Mouse (Mus musculus): ENCODE data around the gene Ssc4d. TPM values are rescaled to one million over a fixed set of nuclear protein-coding genes. Genes with fewer than 3 reads are reported as not detected.

Ssc4d gene
- polyA plus RNA-seq, 1 experiment from 2014 or later, result 3.4 TPM

DNA sequence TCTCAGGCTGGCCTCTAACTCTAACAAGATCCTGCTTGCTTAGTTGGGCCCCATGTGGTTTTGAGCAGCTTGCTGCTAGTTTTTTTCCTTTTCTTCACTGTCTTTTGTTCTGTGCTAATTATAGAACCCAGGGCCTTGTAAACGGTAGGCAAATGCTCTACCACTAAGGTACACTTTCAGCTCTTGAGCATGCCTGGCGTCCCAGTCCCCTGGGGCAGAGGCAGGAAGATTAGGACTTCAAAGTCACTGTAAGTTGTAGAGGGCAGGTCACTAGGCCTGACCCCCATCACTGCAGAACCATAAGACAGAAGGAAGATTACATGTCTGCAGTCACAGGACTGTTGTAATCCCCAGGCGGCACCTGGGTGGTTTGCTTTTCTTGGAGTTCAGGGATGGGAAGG lies 28.4 kb upstream of the Ssc4d start:
- peaks cover 10% of the 10 kb centered on the region for H3K36me3 ChIP-seq (ENCODE audit: control insufficient read depth, insufficient read depth, low read length)
- no peak overlapping the region for H3K4me2 ChIP-seq (ENCODE audit: low read length)
- no peaks in the 10 kb centered on the region; the same call in 1 of the 2 replicates for H3K9me3 ChIP-seq (ENCODE audit: control insufficient read depth, low read length)
- no peak overlapping the region for H3K9ac ChIP-seq (ENCODE audit: low read depth, low read length)
- H3K4me3 ChIP-seq (ENCODE audit: low read length), result no peak overlapping the region
- ATAC-seq, result no peak
- no peak overlapping the region for H3K27ac ChIP-seq (ENCODE audit: low read depth, low read length)
- no peaks in the 10 kb centered on the region for H3K4me1 ChIP-seq (ENCODE audit: control insufficient read depth, insufficient read depth, low read depth, low read length)
- H3K27me3 ChIP-seq (replicated peaks; ENCODE audit: control insufficient read depth, insufficient read depth, low read length), result no peaks in the 10 kb centered on the region
- WGBS, result 56% methylated on average over 3 of the region's 3 CpGs

GRCm38 (mm10) chr5:136002325-136002724 lies 28.0 kb upstream of the Ssc4d start:
- no peak overlapping the region for H3K27ac ChIP-seq (ENCODE audit: low read depth, low read length)

DNA sequence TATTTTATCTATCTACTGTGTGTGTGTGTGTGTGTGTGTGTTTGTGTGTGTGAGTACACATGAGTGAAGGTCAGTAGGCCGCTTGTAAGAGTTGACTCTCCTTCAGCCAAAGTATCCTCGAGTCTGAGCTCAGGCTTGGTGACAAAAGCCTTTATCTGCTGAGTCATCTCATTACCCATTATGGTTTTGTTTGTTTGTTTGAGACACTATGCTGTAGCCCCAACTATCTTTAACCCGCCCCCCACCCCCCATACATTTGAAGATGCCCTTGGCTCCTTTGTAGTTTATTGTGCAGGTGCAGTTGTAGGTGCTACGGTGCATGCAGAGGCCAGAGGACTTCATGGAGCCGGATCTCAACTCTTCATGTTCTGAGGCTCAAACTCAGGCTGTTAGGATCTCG lies 26.9 kb upstream of the Ssc4d start:
- H3K4me1 ChIP-seq (ENCODE audit: control insufficient read depth, insufficient read depth, low read depth, low read length), result peaks cover 2% of the 10 kb centered on the region; the same call in 1 of the 2 replicates
- no peak for ATAC-seq
- H3K9ac ChIP-seq (ENCODE audit: low read depth, low read length), result no peak overlapping the region
- no peak overlapping the region for H3K4me3 ChIP-seq (ENCODE audit: low read length)
- H3K27ac ChIP-seq (ENCODE audit: low read depth, low read length), result no peak overlapping the region
- no peaks in the 10 kb centered on the region; the same call in 1 of the 2 replicates for H3K9me3 ChIP-seq (ENCODE audit: control insufficient read depth, low read length)
- H3K4me2 ChIP-seq (ENCODE audit: low read length), result no peak overlapping the region
- 93% methylated on average over 6 of the region's 6 CpGs for WGBS
- H3K27me3 ChIP-seq (replicated peaks; ENCODE audit: control insufficient read depth, insufficient read depth, low read length), result no peaks in the 10 kb centered on the region
- H3K36me3 ChIP-seq (ENCODE audit: control insufficient read depth, insufficient read depth, low read length), result peaks cover 14% of the 10 kb centered on the region

More at GRCm38 (mm10) chr5:136002325-136002724, 28.0 kb upstream of the Ssc4d start:
- ATAC-seq, result no peak
- Histone ChIP-seq H3K9ac (ENCODE audit: low read depth, low read length) (no peak overlapping the region), H3K9me3 (ENCODE audit: control insufficient read depth, low read length) (no peaks in the 10 kb centered on the region; the same call in 1 of the 2 replicates), H3K4me3 (ENCODE audit: low read length) (no peak overlapping the region), H3K4me2 (ENCODE audit: low read length) (no peak overlapping the region), H3K36me3 (ENCODE audit: control insufficient read depth, insufficient read depth, low read length) (peaks cover 14% of the 10 kb centered on the region), H3K4me1 (ENCODE audit: control insufficient read depth, insufficient read depth, low read depth, low read length) (no peaks in the 10 kb centered on the region), H3K27me3 (replicated peaks; ENCODE audit: control insufficient read depth, insufficient read depth, low read length) (no peaks in the 10 kb centered on the region)
- WGBS, result 76% methylated on average over 2 of the region's 2 CpGs

- no peaks in the 10 kb centered on the region; the same call in 1 of the 2 replicates for H3K9me3 ChIP-seq (ENCODE audit: control insufficient read depth, low read length)
- H3K4me1 ChIP-seq (ENCODE audit: control insufficient read depth, insufficient read depth, low read depth, low read length), result peaks cover 11% of the 10 kb centered on the region
- peaks cover 11% of the 10 kb centered on the region for H3K36me3 ChIP-seq (ENCODE audit: control insufficient read depth, insufficient read depth, low read length)
- no peak for ATAC-seq
- 86% methylated on average over 8 of the region's 8 CpGs for WGBS
- H3K4me3 ChIP-seq (ENCODE audit: low read length), result no peak overlapping the region; the same call in 1 of the 2 replicates
- no peak overlapping the region for H3K27ac ChIP-seq (ENCODE audit: low read depth, low read length)
- peak overlapping the region; percentile 64; the same call in 1 of the 2 replicates for H3K4me2 ChIP-seq (ENCODE audit: low read length)
- no peaks in the 10 kb centered on the region for H3K27me3 ChIP-seq (replicated peaks; ENCODE audit: control insufficient read depth, insufficient read depth, low read length)
- H3K9ac ChIP-seq (ENCODE audit: low read depth, low read length), result no peak overlapping the region
Observed at GRCm38 (mm10) chr5:135996162-135996561, 21.8 kb upstream of the Ssc4d start.

GRCm38 (mm10) chr5:135994725-135995687 lies 20.7 kb upstream of the Ssc4d start, which contains the start of gene Dtx2:
Gene Dtx2 (plus strand): TSS chr5:135994800.
- Histone ChIP-seq H3K4me3 (ENCODE audit: low read length) (peak within 1 kb of the TSS; percentile 86), H3K4me2 (ENCODE audit: low read length) (peak within 1 kb of the TSS; percentile 64), H3K4me1 (ENCODE audit: control insufficient read depth, insufficient read depth, low read depth, low read length) (peaks cover 11% of the 10 kb centered on the region), H3K9ac (ENCODE audit: low read depth, low read length) (peak within 1 kb of the TSS; percentile 89), H3K36me3 (ENCODE audit: control insufficient read depth, insufficient read depth, low read length) (peaks cover 11% of the 10 kb centered on the region), H3K27ac (ENCODE audit: low read depth, low read length) (peak within 1 kb of the TSS; percentile 90), H3K27me3 (replicated peaks; ENCODE audit: control insufficient read depth, insufficient read depth, low read length) (no peaks in the 10 kb centered on the region), H3K9me3 (ENCODE audit: control insufficient read depth, low read length) (no peaks in the 10 kb centered on the region; the same call in 1 of the 2 replicates)
- peak; percentile 96 for ATAC-seq
- 1% methylated on average over 44 of the region's 47 CpGs for WGBS

DNA sequence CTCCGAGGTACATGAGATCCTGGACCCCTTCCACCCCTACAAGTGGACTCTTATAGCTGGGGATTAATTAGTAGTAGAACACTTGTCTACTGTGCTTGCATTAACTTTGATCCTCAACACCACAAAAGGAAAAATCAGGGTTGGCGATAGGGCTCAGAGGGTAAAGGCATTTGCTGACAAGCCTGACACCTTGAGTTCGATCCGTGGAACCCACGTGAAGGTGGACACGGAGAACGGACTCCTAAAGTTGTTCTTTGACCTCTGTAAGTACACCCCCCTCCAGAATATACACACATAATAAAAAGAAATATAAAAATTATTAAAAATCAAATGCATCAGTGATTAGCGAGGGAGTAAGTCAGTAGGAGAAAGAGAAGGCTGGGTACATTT lies 20.0 kb upstream of the Ssc4d start:
- 66% methylated on average over 8 of the region's 8 CpGs for WGBS
- Histone ChIP-seq H3K9ac (ENCODE audit: low read depth, low read length) (no peak overlapping the region), H3K27ac (ENCODE audit: low read depth, low read length) (no peak overlapping the region), H3K27me3 (replicated peaks; ENCODE audit: control insufficient read depth, insufficient read depth, low read length) (no peaks in the 10 kb centered on the region), H3K9me3 (ENCODE audit: control insufficient read depth, low read length) (no peaks in the 10 kb centered on the region; the same call in 1 of the 2 replicates), H3K36me3 (ENCODE audit: control insufficient read depth, insufficient read depth, low read length) (peaks cover 11% of the 10 kb centered on the region), H3K4me1 (ENCODE audit: control insufficient read depth, insufficient read depth, low read depth, low read length) (peaks cover 11% of the 10 kb centered on the region), H3K4me3 (ENCODE audit: low read length) (no peak overlapping the region), H3K4me2 (ENCODE audit: low read length) (no peak overlapping the region)
- ATAC-seq, result no peak

GRCm38 (mm10) chr5:135993381-135993965 lies 19.1 kb upstream of the Ssc4d start:
- Histone ChIP-seq H3K4me3 (ENCODE audit: low read length) (no peak overlapping the region), H3K9me3 (ENCODE audit: control insufficient read depth, low read length) (no peaks in the 10 kb centered on the region), H3K36me3 (ENCODE audit: control insufficient read depth, insufficient read depth, low read length) (peaks cover 8% of the 10 kb centered on the region), H3K4me2 (ENCODE audit: low read length) (no peak overlapping the region), H3K27me3 (replicated peaks; ENCODE audit: control insufficient read depth, insufficient read depth, low read length) (no peaks in the 10 kb centered on the region), H3K4me1 (ENCODE audit: control insufficient read depth, insufficient read depth, low read depth, low read length) (peaks cover 11% of the 10 kb centered on the region), H3K27ac (ENCODE audit: low read depth, low read length) (no peak overlapping the region), H3K9ac (ENCODE audit: low read depth, low read length) (no peak overlapping the region)
- WGBS, result 61% methylated on average over 5 of the region's 5 CpGs
- no peak for ATAC-seq

DNA sequence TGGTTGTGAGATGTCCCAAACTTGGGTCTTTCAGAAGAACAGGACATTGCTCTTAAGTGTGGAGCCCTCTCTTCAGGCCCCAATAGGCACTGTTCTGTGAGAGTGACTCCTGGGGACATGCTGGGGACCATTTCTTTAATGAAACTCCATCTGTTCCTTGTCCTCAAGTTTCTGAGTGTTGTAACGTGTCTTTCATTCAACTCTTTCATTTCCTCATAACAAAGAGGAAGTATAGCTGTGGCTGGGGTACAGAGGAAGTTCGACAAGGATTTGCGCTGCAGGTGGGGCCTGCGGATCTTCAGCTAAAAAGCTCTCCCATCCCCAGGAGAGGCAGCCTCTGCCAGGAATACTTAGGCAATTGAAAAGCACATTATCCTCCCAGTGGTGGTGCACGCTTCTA lies 16.3 kb upstream of the Ssc4d start:
- Histone ChIP-seq H3K9ac (ENCODE audit: low read depth, low read length) (no peak overlapping the region), H3K4me2 (ENCODE audit: low read length) (no peak overlapping the region), H3K27me3 (replicated peaks; ENCODE audit: control insufficient read depth, insufficient read depth, low read length) (no peaks in the 10 kb centered on the region), H3K4me1 (ENCODE audit: control insufficient read depth, insufficient read depth, low read depth, low read length) (peaks cover 3% of the 10 kb centered on the region; the same call in 1 of the 2 replicates), H3K27ac (ENCODE audit: low read depth, low read length) (no peak overlapping the region), H3K9me3 (ENCODE audit: control insufficient read depth, low read length) (no peaks in the 10 kb centered on the region), H3K36me3 (ENCODE audit: control insufficient read depth, insufficient read depth, low read length) (no peaks in the 10 kb centered on the region), H3K4me3 (ENCODE audit: low read length) (no peak overlapping the region)
- no peak for ATAC-seq
- WGBS, result 74% methylated on average over 5 of the region's 5 CpGs

GRCm38 (mm10) chr5:135987248-135987647 lies 12.9 kb upstream of the Ssc4d start:
- no peak overlapping the region for H3K4me2 ChIP-seq (ENCODE audit: low read length)
- ATAC-seq, result no peak; the same call in 1 of the 2 replicates
- no peaks in the 10 kb centered on the region for H3K27me3 ChIP-seq (replicated peaks; ENCODE audit: control insufficient read depth, insufficient read depth, low read length)
- no peak overlapping the region for H3K27ac ChIP-seq (ENCODE audit: low read depth, low read length)
- no peaks in the 10 kb centered on the region for H3K9me3 ChIP-seq (ENCODE audit: control insufficient read depth, low read length)
- no peak overlapping the region for H3K9ac ChIP-seq (ENCODE audit: low read depth, low read length)
- no peak overlapping the region for H3K4me3 ChIP-seq (ENCODE audit: low read length)
- H3K36me3 ChIP-seq (ENCODE audit: control insufficient read depth, insufficient read depth, low read length), result no peaks in the 10 kb centered on the region
- H3K4me1 ChIP-seq (ENCODE audit: control insufficient read depth, insufficient read depth, low read depth, low read length), result no peaks in the 10 kb centered on the region
- 52% methylated on average over 11 of the region's 11 CpGs for WGBS
